Mouse (Mus musculus) inflammation-experienced regulatory T-cells, adult 6 months (primary cell): Measurements from ENCODE around the gene Spem1. TPM values are rescaled to one million over a fixed set of nuclear protein-coding genes. Genes with fewer than 3 reads are reported as not detected.
"Not testable (repeated sequence)": the region's sequence is repeated elsewhere in the genome, so short reads cannot be mapped to it uniquely, and the experiment has no call there.

Experiments used
- ATAC-seq: one replicate; pipeline ENCODE4 v1.8.0; 2017
- polyA plus RNA-seq, 3 experiments: library from polyadenylated mRNA; unstranded; fragments of 100-300 nt; shearing (Covaris generic); gene quantifications; one replicate each; pipeline ENCODE4 v1.2.1; 2017

Gene Spem1
- polyA plus RNA-seq, result not detected

DNA sequence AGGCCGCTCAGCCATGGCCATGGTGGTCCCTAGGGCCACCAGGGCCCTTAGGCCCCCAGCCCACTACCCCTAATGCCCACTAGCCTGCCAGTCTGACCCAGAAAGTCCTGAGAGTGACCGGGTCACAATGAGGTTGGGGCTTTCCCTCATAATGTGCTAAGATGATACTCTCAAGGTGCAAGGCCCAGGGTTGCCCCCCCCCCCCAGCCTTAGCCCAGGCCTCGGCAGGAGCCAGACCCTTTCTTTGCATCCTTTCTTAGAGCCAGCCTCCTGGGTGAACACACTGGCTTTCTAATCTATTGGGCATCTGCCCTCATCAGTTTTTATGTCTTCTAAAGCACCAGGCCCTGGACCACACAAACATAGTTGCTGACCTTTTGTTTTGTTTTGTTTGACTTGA, at the start of gene Spem1:
Gene Spem1, minus strand, starts transcription at position 101 of the 400 bp plus-strand sequence.
- ATAC-seq, result no peak

DNA sequence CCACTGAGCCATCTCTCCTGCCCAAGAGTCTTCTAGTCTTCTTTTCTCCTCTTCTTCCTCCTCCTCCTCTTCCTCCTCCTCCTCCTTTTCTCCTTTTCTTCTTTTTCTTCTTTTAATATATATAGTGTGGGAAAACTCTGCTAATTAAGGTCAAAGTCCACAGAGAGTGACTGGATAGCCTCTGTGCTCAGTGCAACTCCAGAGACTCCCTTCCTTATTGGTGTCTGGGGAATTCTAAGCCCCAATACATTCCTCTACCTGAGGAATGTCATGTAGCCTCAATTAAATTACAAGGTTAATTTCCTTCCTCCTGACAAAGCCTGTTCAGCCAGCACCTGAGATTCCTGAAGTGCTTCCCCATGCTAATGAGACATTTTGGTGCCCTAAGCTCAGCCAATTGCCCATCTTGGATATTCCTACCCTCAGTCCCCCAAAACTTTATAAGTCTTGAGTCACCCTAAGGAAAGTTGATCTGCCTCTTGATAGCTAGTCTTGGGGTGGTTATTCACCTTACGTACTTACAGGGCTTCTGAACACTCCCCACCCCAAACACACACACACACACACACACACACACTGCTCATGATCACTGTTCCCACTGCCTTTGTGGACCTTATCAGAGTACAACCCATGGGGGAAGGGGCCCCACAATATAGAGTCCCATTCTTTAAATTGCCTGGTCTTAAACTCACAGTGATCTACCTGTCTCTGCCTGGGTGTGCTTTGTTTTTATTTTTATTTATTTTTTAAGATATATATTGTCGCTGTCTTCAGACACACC, 48.5 kb upstream of the Spem1 start:
- ATAC-seq, result no peak

DNA sequence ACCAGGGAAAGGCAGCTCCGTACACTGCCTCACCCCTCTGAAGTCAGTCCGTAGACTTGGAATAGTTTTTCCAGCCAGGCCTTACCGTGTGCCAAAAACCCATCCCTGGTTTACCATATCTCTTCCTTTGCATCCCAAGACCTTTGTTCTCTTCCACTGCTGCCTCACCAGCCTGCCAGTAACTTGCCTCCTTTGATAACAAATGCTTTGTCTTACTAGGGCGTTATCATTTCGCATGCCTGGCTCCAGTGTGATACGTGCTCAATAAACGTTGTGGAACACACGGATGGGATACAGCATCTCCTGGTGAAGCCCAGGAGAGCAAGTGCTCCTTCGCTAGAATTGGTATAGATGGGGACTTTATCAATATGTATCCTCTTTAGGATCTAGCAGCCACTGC, 45.4 kb upstream of the Spem1 start:
- ATAC-seq, result no peak

DNA sequence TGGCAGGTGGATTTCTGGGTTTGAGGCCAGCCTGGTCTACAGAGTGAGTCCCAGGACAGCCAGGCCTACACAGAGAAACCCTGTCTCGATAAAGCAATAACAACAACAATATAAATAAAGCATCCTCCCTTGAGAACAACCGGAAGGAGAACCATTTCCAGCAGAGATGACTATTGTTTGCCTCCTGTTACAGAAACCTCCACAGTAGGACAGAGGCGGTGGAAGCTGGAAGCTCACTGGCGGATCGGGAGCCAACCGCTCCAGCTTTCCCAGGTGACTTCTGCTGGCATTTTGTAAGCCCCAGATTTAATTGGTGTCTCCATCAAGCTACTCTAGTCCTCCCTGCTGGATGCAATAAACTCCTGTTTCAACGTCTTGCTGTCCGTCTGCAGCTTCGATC, 43.6 kb upstream of the Spem1 start:
- ATAC-seq, result no peak

DNA sequence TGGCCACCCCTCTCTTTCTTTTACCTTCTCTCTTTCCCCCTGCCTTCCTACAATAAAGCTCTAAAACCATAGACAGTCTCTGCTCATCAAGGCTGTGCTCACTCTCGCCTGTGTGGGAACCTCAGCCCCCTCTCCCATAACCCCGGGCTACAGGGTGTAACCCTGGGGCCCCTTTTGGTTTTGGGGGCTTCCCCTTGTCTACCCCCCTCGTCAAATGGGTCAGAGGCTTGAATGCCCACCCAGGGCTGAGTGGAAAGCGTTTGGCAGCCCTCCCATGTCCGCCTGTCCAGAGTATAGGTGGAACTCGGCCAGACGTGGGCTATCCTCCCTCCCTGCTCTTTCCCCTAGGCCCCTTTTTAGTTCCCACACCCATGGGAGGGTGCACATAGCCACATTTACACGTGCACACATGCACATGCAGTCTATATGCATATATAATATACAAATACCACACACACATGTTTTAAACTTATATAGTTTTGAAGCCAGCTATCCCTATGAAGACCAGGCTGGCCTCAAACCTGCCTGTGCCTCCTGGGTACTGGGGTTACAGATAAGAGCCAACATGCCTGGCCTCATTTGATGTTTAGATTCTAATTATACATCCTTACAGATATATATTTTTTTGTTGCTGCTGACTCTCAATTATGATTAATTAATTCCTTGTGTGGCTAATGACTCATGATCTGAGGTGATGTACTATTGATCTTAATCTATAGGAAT, 42.3 kb upstream of the Spem1 start:
- no peak for ATAC-seq

DNA sequence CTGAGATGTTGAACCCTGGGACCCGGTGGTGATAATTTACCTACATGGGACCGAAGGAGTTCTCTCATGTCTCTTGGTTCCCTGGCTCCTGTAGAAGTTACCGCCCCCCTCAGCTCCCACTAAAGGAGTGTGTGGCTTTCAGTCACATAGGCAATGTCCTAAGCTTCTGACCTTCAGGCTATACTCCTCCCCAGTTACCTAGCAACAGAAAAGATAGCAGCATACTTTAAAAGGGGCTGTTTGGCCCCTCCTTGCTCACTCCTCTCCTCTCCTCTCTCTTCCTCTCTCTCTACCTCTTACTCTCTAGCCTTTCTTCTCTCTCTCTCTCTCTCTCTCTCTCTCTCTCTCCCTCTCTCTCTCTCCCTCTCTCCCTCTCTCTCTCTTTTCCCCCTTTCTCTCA, 41.7 kb upstream of the Spem1 start:
- not testable (repeated sequence) for ATAC-seq

DNA sequence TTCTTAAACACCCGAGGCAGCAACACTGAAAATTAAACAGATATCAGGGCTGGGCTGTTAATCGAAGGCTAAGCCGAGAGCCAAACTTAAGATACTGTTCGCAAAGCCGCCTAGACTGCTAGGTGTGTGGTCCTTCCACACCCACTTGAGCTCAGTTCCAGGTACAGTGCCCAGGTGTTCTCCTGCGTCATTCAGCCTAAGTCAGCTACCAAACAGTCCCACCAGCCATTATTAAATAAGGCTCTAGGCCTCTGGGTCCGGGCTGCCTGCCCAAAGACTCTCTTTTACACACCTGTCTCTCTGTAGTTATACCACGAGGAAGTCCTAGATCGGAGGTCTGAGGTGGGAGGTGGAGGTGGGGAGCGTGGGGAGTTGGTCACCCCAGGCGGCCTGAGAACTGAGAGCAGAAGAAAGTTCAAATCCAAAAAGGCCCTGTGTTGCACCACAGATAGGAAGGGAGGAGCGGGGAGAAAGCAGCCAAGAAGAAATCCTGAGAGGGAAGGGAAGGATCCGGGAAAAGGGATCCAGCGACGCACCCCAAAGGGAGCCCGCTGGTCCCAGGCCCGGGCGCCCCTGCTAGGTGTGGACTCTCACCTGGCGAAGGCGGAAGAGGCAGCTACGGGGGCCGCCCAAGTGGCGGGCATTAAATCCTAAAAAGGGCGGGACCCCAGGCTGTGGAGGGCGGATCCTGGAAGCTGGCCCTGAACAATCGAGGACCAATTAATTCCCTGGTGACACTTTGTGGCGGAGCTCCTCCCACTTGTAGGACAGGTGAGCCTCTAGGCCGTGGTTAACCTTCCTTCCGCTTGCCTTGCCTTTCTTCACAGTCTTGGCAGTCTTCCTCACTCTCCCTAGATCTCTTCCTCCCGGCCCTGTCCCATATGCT, 36.4 kb upstream of the Spem1 start, which contains the start of gene Tnk1:
Gene Tnk1, minus strand, starts transcription at position 618 of the 886 bp plus-strand sequence.
- ATAC-seq, result no peak

DNA sequence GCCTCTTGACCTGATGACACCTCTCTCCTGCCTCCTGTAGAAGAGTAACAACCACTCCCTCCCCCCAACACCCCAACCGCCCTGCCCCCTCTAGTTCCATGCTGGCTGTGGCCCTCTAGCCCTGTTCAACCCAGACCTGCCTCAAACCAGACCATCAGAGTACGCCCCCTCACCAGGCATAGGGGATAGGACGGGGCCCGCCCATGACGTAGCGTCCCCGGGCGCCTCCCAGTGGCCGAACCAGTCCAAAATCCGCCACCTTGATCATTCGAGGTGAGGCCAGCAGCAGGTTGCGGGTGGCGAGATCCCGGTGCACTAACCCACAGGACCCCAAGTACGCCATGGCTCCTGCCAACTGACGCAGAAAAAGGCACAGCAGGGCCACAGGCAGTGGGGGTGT, 33.4 kb upstream of the Spem1 start:
- no peak for ATAC-seq

DNA sequence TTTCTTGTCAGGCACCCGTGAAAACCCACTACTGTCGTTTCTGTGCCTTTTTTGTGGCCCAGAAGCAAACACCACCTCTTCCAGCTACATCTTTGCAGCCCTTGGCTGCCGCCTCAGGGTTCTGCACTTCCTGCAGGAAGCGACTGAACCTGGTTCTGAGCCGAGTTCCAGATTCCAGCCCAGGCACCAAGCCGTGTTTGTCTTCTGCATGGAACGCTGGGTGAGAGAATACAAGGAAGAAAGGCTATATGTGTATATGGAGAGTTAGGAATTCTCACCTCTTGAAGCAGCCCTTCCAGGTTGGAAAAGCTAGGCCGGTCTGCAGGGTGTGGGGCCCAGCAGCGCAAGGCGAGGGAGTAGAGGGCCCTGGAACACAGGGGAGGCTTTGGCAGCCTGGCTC, 32.7 kb upstream of the Spem1 start:
- no peak for ATAC-seq

DNA sequence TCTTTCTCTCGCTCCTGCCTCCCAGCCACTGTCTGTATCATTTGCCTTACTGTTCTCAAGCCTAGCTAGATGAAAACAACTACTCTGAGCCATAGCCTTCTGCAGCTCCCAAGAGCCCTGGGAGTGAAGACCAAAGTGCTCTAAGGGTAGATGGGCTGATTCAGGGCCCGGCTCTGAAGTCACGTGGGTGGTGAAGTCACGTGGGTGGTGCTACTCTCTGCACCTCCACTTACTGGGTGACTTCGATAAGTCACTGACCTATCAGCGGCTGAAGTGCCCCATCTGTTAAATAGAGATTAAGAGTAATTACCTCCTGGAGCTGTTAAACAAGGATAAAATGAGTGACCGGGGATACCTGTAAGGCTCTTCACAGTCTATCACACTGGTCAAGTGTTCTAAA, 32.0 kb upstream of the Spem1 start:
- no peak for ATAC-seq

DNA sequence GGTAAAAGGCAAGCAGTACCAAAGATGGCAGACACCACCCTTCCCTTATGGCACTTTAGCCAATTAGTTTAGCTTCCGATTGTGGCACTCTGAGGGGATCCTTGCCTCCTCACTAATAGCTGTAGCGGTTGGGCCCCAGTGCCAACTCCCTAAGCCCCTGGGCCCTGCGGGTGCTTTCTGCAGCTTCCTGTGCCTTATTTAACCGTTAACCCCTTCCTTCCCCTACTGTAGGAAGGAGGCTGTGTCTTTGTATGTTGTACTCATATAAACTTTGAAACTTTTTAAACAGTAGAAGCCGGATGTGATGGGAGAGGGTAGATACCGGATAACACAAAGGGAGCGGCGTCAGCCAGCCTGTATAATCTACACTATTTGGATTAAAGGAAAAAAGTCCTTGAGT, 28.8 kb upstream of the Spem1 start:
- no peak for ATAC-seq

DNA sequence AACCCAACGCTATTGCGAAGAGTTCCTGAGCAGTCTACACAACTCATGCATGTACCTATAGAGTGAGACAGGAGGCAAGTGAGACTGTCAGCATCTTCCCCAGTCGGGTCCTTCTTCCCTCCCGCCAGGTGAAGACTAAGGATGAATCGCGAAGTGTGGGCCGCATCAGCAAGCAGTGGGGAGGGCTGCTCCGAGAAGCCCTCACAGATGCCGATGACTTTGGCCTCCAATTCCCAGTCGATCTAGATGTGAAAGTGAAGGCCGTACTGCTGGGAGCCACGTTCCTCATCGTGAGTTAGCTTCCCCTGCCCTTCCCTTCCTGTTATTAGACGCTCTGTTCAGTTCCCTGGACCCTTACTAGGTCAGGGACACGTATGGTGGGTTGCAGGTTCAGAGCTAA, 27.9 kb upstream of the Spem1 start:
- no peak for ATAC-seq

DNA sequence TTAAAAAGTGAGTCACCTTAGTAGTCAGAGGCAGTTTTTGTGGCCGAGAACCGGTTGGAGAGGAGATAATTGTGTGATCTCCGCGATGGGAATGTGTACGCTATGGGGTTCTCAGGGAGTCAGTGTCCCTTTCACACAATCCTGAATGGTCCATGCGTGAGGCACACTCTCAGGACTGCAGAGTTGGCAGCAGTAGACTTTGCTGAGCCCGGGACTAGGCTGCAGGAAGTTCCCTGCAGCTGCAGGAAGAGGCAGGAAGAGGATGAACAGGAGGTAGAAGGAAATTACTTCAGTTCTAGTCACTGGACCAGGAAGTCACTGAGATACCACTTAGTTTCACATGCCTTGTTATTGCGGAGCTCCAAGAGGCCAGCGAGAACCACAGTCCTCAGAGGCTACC, 27.1 kb upstream of the Spem1 start:
- no peak for ATAC-seq

DNA sequence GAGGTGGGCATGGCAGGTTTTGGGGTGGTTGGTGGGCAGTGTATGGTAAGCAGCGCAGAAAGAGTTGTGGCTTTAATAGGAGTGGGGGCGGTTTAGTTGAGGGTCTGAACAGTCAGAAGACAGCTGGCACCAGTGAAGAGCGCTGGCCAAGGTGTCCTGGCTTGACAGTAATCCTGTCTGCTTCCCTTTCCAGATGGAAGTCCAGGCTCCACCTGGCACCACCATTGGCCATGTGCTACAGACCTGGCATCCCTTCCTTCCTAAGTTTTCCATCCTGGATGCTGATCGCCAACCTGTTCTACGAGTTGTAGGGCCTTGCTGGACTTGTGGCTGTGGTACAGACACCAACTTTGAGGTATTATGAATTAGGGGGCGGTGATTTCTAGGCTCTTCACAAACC, 26.0 kb upstream of the Spem1 start:
- ATAC-seq, result no peak

DNA sequence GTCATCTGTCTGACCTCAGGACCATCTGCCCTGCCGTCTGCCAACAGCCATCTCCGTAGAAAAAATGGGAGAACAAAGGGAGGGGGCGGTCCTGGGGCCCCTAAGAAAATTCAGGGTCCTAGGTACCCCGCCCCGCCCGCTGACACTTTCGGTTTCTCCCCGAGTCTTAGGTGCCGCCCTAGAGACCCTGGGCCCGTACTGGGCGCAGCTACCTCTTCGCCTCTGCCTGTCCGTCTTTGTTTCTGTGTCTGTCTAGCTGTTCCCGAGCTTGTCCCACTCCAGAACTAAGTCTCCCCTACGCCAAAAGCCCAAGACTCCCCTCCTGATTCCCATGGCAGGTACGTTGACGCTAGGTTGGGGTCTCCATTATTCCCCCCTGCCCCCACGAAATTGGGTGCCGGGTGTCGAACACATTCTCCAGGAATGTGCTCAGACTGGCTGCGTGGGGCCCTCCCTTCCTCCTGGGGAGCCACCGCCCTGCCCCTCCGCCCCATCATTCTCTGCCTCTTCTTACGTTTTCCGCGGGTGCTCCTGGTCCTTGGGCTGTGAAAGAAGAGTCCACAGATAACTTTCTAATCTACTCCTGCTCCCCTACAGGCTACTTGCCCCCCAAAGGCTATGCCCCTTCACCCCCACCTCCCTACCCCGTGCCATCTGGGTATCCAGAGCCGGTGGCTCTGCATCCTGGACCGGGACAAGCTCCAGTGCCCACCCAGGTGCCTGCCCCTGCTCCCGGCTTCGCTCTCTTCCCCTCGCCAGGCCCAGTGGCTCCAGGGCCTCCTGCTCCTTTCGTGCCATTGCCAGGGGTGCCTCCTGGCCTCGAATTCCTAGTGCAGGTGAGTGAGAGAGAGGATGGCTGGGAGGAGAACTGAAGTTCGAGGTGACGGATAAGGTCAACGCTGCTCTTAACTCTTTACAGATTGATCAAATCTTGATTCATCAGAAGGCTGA, 25.0 kb upstream of the Spem1 start:
- ATAC-seq, result peak; percentile 71

DNA sequence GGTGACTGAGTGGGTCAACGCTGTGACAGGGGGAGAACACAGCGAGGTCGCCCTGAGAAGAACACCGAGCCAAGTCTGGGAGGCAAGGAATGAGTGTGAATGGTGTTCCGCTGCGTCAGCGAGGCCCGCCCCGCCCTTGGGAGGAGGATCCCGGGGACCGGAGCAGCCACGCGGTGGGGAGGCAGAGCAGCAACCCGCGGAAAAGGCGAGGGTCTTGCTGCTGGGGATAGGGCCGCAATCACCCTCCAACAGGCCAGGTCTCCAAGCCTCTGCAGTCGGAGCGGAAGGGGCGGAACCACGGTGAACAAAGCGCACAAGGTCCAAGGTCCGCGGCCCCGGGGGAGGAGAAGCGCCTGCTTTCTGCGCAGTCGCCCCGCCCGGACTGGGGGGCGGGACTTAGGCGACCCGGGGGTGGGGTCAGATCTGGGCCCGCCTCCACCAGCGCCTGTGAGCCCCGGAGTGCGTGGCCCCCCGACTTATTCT, 24.3 kb upstream of the Spem1 start, which contains the start of gene Plscr3:
Gene Plscr3, plus strand, starts transcription at position 179 of the 483 bp plus-strand sequence.
- ATAC-seq, result peak; percentile 82

DNA sequence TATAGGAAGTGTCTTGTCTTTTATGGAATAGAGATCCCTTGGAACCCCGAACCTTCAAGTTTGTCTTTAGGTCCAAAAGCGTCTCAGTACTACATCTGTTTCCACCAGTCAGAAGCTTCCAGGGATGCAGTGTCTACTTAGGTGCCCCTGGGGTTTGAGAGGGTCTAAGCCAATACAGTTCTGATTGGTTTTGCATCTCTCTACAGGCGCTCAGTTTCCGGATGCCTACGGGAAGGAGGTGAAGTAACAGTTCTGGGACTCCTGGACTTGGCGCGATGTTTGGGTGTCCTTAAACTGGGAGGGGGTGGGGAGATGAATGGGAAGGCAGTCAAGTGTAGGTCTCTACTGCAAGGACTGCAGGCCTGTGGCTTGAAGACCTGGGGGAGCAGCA, 16.7 kb upstream of the Spem1 start:
- ATAC-seq, result peak; percentile 6

DNA sequence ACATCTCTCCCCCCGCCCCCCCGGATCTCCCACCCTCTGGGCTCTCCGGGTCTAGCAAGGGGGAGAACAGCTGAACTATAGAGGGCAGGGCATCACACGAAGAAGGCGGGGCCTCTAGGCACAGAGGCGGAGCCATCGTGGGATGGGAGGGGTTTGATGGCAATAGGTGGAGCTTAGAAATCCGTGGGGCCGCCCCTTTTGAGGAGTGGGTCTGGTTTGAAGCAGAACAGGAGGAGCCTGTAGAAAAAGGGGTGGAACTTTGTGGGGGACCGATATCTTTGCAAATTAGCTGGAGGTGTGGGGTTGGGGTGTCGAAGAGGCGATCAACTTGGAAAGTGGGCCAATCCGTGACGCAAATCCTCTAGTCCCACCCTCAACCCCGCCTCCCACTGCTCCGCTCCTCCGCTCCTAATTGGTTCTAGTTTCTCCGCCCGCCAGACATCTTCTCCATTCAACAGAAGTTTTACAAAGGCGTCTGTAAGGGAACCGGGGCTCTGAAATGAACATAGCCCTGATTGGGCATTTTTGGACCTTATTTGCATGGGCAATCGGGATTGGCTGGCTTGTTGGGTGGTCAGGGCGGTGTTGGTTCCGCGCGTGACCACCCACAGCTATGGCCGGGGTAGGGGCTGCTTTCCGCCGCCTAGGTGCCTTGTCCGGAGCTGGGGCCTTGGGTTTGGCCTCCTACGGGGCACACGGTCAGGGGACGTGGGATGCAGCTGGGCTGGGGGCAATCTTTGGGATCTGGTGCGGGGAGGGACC, 16.2 kb upstream of the Spem1 start, which contains the start of gene Tmem256:
Gene Tmem256, plus strand, starts transcription at position 563 of the 762 bp plus-strand sequence.
- peak; percentile 85 for ATAC-seq

DNA sequence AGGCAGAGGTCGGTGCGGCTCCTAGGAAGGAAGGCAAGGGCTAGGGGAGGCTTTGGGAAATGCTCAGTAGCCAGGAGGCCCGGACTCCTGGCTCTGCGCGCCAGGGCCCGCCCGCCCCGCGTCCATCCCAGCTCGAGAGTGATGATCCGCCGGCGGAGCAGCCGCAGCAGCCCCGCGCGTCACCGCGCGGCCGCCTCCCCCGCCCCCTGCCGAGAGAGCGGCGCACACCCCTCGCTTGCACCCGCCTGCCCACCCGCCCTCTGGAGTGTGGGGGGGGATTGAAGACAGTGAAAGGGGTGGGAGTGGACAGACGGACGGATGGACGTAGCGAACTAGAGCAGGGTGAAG, 15.6 kb upstream of the Spem1 start, which contains the start of gene Nlgn2:
Gene Nlgn2, minus strand, starts transcription at position 181 of the 348 bp plus-strand sequence.
- ATAC-seq, result peak; percentile 20

DNA sequence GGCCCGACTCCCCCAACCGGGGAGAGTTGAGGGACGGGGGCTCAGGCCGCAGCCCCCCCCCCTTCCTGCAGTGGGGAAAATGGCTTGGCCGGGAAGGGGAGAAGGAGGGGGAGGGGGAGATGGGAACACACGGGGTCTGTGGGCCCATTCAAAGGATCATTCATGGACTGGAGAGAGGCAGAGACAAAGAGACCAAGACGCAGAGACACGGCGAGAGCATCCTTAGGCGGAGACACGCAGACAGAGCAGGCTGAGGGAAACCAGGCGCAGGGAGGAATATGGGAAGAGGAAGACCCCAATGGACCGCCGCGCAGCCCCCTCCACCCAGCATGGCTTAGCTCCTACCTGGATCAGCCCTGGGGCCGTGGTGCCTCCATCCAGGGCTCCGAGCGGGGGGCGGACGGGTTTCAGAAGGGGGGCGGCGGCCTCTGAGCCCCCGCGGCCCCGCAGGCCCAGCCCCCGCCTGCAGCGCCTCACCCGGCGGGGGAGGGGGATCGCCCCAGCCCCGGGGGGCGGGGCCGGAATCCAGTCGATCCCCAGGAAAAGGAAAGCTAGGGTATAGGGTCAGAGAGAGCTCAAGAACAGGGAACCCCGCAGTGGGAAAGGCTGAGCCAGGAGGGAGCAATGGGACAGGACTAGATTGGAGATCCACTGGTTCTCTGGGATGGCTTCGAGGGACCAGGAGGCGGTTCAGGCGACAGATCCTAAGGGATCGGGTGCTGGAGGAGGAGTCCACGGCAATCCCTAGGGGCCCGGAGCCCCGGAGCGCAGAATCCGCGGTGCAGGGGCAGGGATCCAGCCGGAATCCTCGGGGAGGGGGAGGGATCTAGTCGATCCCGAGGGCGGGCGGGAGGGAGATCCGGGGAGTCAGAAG, 15.0 kb upstream of the Spem1 start:
- ATAC-seq, result no peak
